Mouse (Mus musculus) midbrain, embryonic 11.5 days (tissue): ENCODE measurements at regions not wholly inside any gene's neighbourhood (a gene's known extent, or its start where the extent isn't known, plus 50 kb on each side); places are given as distances from the start of the nearest gene placed in this dataset.

Experiments used
- ATAC-seq: fragments of 200-750 bp; cut with Nextera tagmentation; 2 replicates; pipeline ENCODE4 v1.8.0; 2017; ENCODE audit warnings: moderate TSS enrichment, moderate library complexity; ENCODE audit not compliant: low FRiP score
- DNase-seq: peaks from one replicate; pipeline ENCODE4 v3.0.0; 2015; ENCODE audit warnings: low spot score; ENCODE audit errors: missing footprints
- H3K27ac ChIP-seq: fragments of 300-500 bp; sonication (generic); 2 replicates; pipeline ENCODE4 v1.5.1; 2014; ENCODE audit warnings: low read depth, low read length
- H3K27me3 ChIP-seq: fragments of 300-500 bp; sonication (generic); 2 replicates; pipeline ENCODE4 v1.6.1; 2014; ENCODE audit warnings: mild to moderate bottlenecking, low read length, moderate library complexity, mixed read lengths; ENCODE audit not compliant: control insufficient read depth, insufficient read depth
- H3K36me3 ChIP-seq: fragments of 300-500 bp; sonication (generic); 2 replicates; pipeline ENCODE4 v1.6.1; 2014; ENCODE audit warnings: mild to moderate bottlenecking, low read length, moderate library complexity, mixed read lengths; ENCODE audit not compliant: control insufficient read depth, insufficient read depth
- H3K4me1 ChIP-seq: fragments of 300-500 bp; sonication (generic); 2 replicates; pipeline ENCODE4 v1.6.1; 2014; ENCODE audit warnings: low read length; ENCODE audit not compliant: control insufficient read depth, insufficient read depth
- H3K4me2 ChIP-seq: fragments of 300-500 bp; sonication (generic); 2 replicates; pipeline ENCODE4 v1.6.1; 2014; ENCODE audit warnings: mild to moderate bottlenecking, moderate library complexity
- H3K4me3 ChIP-seq: fragments of 300-500 bp; sonication (generic); 2 replicates; pipeline ENCODE4 v1.5.1; 2014; ENCODE audit warnings: low read depth, low read length
- H3K9ac ChIP-seq: fragments of 300-500 bp; sonication (generic); 2 replicates; pipeline ENCODE4 v1.6.1; 2014; ENCODE audit warnings: low read length
- H3K9me3 ChIP-seq: fragments of 300-500 bp; sonication (generic); 2 replicates; pipeline ENCODE4 v1.6.1; 2016; ENCODE audit warnings: low read length; ENCODE audit not compliant: control insufficient read depth
- WGBS: fragments of 180-500 bp; shearing (Covaris S2); extraction: QIAGEN DNeasy Blood & Tissue Kit; methylation state at CpG from one replicate; pipeline ENCODE4 v1.1.7; 2014; 5-methylcytosine and 5-hydroxymethylcytosine counted together

GRCm38 (mm10) chrX:110584584-110585234 is 229.4 kb upstream of the Pou3f4 start:
- Histone ChIP-seq H3K4me3 (no peak overlapping the region), H3K9ac (no peak overlapping the region), H3K27me3 (no peaks in the 10 kb centered on the region), H3K36me3 (no peaks in the 10 kb centered on the region), H3K4me1 (no peaks in the 10 kb centered on the region), H3K27ac (no peak overlapping the region), H3K4me2 (no peak overlapping the region), H3K9me3 (no peaks in the 10 kb centered on the region)
- DNase-seq (peak; percentile 85), ATAC-seq (peak; percentile 88)
- 49% methylated on average over 8 of the region's 8 CpGs for WGBS
